Mouse (Mus musculus) mouse embryonic stem cell (cell line): Measurements from ENCODE around the gene 4931422A03Rik.

Experiments used
- in situ Hi-C, 2 experiments: fragments of 300-500 bp; cut with MboI; formaldehyde crosslinking; loops; 1 replicate in 1 of 2; 3 replicates in 1 of 2; pipeline ENCODE4 v1.14.3; 2019 to 2020; ENCODE audit warnings: low sequenced_read_pairs in 2 of 2, low pct_unique_long_range_greater_than_20kb in 1 of 2, mixed read lengths in 1 of 2; ENCODE audit not compliant: unreplicated experiment in 1 of 2

Gene 4931422A03Rik

DNA sequence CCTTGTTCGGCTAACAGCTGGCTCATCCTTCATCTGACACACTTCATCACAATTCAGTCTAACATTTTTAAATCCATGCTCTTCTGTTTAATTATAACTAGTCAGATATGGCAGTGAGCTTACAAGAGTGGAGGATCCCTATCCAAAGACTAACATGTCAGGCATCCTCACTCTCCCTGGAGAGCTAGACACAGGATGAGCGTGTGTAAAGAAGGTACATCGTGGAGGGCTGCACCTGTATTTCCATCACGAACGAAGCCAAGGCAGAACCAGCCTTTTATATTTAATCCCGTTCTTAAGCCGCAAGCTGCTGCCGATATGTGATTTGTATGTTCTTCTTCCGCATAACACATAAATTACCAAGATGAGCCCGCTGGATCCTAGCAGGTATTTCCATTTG lies 45.0 kb downstream of the 4931422A03Rik start:
- in situ Hi-C loops: loop anchor here (5.0 to 25.0 kb wide), 3 partner anchors 111 to 421 kb away; partner anchors contain the start of gene Abtb2 (in 1 of the 2)

DNA sequence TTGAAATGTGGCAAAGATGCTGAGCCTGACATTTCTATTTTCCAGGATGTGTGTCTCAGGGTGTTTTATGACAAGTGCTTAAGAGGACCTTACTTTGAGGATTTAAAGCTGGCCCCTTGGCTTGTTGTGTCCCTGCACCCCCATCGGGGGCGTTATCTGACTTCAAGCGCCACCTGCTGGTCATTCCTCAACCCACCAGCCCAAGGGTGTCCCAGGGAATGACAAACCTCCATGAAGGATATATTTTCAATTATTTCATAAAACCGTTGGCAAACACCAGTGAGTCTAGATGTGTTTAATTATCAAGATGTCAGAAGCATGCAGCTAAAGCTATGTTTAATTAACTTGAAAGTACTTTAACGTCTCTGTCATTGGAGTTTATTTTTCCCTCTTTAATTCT lies 45.9 kb downstream of the 4931422A03Rik start:
- in situ Hi-C loops: loop anchor here (5.0 to 25.0 kb wide), 3 partner anchors 110 to 420 kb away; partner anchors contain the start of gene Abtb2 (in 1 of the 2)

DNA sequence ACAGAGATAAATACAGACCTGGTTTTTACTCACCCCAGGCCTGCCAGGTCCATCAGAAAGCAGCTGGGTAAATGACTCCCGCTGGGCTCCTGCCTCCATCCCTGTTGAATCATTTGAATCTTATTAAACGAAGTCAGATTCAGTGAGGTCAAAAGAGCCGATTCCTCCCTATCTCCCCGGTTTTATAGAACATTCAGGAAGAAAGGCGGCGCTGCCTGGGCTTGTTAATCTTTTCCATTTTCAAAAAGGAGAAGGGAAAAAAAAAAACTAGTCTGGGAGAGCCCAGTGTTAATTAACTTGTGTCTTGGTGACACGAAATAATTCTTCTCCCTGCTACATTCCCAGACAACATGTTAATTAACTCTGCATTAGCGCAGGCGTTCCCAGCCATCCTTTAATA lies 50.4 kb downstream of the 4931422A03Rik start:
- in situ Hi-C loops: loop anchor here in 1 of 2 experiments (25.0 kb wide), 2 partner anchors 265 to 415 kb away; partner anchors contain the start of gene Abtb2

DNA sequence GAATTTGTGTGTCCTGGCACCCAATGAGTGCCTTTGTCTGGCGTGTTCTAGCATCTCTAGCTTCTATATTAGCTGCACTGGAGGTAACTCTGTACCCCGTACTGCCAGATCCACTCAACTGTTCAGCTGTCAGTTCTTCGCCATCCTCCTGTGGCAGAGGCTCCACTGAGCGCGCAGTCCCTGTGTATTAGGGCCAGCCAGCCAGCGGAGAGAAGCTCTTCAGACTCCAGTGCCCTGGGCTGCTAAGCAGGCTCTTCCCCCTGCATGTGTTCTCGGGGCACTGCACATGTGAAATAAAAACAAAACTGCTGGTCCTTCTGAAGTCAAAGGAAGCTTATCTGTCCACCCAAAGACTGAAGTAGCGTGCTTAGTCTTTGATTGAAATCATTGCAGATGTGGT lies 50.9 kb downstream of the 4931422A03Rik start:
- in situ Hi-C loops: loop anchor here in 1 of 2 experiments (25.0 kb wide), 2 partner anchors 265 to 415 kb away; partner anchors contain the start of gene Abtb2

DNA sequence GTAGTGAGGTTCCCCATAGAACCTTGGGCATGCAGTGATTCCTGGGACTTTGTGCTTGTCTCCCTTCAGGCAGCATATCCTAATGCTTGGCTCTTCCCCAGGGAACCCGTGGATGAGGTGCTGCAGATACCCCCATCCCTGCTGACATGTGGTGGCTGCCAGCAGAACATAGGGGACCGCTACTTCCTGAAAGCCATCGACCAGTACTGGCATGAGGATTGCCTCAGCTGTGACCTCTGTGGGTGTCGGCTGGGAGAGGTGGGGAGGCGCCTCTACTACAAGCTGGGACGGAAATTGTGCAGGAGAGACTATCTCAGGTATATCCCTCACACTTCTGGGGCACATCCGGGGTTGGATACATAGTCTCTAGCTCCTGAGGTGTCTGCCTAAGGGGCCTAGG lies 52.3 kb downstream of the 4931422A03Rik start:
- in situ Hi-C loops: loop anchor here in 1 of 2 experiments (25.0 kb wide), 2 partner anchors 264 to 414 kb away; partner anchors contain the start of gene Abtb2

DNA sequence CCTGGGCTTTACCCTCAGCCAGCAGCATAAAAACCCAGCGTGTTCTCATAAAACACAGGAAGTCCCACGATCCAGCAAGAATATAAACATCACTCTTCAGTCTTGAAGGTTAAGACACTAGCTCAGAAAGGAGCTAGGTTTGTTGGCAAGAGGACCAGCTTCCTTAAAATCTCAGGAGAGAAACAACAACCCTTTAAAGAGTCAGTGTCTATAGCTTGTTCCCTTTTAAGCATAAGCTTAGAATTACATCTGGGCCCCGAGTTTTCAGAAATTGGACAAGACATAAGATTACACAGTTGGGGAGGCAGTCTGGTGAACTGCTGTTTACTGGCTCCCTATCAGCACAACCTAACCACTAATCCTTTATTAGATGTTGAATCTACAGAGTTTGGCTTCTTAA lies 56.3 kb downstream of the 4931422A03Rik start:
- in situ Hi-C loops: no loop called here

DNA sequence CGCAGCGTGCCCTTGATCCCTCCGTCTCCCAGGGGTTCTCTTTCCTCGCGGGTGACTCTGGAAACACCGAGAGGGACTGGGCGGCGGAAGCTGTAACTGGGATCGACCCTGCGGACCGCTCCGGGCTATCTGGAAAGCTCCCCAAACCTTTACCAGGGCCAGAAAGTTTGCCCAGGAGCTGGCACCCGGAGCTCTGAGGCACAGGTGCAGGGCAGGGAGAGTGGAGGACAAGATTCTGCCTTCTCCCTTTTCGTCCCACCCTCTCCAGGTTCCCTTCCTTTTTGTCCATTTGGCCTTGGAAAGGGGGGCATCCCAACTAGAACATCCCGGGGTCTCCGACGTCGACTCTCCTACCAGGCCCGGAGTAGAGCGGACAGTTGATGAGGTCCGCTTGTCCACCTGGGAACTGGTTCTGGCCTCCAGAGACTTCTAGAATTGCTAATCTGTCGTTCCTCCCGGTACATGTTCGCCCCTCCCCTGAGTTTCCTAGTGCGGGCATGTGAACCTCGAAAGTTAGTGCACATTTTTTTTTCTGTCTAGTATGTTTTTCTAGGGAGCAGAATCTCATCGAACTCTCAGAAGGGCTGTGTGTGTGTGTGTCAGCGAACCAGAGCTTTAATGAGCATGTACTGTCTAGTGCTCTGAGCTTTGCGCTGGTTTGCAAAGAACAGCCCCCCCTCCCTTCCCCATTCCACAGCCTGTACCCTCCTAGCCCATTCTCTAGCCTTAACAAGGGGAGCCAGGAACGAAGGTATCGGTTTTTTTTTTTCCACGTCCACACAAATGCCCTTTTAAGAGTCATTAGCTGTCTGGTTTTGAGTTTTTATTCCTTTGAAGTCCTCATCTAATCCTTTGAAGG lies 57.1 kb downstream of the 4931422A03Rik start:
- in situ Hi-C loops: no loop called here

DNA sequence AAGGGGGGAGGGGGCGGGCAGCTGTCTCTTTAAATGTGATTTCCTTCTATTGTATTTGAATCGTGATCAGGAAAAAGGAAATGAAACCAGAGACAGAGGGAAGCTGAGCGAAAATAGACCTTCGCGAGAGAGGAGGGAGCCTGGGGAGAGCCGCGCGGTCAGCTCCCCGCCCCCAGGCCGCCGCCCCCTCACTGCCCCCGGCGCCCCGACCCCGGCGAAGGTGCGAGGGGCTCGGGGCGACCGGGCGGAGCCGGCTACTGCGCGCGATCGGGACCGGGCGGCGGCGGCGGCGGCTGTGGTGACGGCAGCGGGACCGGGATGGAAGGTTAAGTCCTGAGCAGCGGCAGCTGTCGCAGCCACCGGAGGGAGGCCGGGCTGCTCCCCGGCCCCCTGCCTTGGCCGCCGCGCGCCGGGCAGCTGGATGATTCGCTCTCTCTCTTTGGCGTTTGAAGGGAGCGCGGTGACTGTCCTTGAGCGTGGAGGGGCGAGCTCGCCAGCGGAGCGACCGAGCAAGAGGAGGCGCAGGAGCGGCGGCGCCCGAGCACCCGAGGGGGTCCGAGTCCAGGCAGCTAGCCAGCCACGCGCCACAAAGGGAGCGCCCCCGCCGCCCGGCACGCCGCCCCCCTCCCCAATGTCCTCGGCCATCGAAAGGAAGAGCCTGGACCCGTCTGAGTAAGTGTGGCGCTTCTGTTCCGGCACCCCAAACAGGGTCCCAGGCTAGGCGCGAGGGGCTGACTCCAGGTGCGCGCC lies 57.9 kb downstream of the 4931422A03Rik start:
- in situ Hi-C loops: no loop called here

DNA sequence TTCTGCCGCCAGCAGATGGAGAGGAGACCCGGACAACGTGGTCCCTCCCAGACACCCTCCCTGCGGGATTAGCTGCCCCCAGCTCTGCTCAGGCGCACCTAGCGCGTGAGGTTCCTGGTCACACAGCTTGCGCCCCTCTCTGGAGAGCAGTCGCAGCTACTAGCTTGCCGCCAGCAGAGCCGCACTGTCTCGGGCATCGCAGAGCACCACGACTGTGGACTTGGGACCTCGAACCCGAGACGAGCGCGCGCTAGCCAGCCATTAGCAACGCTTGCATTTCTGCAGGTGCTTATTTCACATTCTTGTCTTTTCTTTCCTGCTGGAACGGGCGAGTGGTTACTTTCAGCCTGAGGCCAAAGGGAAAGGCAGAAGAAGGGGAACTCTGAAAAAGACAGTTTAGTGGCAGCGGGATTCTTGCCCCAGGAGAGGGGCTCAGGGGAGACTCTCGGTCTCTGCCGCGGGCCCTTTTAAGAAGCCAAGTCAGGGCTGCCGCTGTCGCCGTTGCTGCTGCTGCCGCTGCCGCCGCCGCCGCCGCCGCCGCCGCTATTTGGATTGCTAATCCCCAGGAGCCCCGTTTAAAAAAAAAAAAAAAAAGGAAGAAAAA lies 58.6 kb downstream of the 4931422A03Rik start:
- in situ Hi-C loops: no loop called here

DNA sequence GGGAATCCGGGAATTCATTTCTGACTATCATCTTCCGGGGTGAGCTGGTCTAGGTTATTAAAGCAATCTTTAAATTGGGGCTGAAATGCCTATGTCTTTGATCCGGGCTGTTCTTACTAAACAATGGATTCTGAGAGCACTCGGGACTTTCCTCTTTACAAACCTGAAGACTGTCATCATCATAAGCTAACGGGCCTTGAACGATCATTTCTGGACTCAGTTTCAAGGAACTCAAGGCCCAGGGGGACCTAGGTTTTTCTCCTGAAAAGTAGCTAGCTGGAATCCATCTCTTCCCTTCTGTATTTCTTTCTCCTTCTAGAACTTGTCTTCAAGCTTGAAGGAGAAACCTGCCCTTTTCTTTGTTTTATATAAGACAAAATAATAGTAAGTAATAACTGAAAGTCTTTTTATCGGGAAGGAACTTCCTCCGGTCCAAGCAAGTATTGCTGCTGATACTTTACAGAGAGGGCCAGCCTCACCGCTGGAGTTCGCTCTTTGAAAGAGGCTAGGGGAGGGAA lies 59.2 kb downstream of the 4931422A03Rik start:
- in situ Hi-C loops: no loop called here

DNA sequence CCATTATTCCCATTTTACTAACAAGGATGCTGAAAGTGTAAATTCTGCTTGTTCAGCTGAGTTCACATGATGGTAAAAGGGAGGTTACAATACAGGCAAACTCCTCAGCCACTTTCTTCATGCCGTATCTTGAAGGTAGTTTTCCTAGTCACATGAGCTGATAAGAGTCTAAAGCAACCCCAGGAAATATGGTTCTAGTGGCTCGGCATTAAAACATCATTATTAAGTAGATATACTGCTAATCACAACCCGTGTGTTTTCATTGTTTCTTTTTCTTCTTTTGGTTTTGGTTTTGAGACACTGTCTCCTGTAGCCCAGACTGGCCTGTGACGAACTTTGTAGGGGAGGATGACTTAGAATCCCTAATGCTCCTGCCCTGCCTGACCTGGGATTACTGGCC lies 60.0 kb downstream of the 4931422A03Rik start:
- in situ Hi-C loops: no loop called here

DNA sequence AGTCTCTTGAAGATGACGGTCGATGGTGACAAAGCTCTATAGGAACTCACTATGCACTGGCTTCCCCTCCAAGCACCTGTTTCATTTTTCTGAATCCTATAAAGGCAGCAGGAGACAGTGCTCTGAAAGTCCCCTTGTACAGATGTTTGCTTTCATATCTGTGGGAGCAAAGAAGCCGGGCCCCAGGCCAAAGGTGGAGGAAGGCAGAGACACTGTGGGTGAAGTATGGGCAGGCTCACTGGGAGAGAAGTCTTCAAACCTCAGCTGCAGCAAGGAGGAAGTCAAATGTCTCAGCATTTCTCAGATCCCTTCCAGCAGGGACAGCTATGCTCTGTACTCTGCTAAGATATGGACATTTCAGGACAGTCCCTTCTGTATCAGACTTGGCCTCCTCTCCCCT lies 62.8 kb downstream of the 4931422A03Rik start:
- in situ Hi-C loops: no loop called here

DNA sequence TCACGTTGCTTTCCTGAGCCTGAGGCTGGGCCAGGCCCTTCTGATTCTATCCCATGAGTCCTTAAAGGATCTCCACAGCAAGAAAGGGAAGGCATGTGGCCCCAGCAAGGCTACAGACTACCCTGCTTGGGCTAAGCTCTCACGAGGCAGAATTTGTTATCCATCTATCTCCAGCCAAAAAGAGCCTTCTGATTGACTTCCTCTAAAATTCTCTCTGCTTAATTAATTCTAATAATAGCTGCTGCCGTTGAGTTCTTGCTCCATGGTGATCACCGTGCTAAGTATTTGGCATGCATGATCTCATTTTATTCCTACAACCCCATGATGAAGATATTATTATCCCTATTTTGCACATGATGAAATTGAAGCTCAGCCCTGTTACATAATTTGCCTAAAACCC lies 65.8 kb downstream of the 4931422A03Rik start:
- in situ Hi-C loops: no loop called here

DNA sequence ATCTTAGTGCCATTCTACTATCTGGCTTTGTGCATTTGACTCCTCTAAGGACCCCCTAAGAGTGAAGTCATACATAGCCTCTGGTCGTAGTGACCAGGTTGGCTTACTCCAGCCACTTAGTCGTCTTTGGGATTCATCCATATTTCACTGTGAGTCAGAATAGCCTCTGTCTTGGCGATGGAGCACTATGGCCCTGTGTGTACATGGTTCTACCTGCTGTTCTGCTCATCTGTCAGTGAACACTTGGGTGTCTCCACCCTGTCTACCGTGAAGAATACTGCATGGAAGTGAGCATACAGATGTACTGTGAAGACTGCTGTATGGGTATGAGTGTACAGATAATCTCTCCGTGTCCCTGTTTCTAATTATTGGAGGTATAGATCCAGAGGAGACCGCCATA lies 68.6 kb downstream of the 4931422A03Rik start:
- in situ Hi-C loops: no loop called here

DNA sequence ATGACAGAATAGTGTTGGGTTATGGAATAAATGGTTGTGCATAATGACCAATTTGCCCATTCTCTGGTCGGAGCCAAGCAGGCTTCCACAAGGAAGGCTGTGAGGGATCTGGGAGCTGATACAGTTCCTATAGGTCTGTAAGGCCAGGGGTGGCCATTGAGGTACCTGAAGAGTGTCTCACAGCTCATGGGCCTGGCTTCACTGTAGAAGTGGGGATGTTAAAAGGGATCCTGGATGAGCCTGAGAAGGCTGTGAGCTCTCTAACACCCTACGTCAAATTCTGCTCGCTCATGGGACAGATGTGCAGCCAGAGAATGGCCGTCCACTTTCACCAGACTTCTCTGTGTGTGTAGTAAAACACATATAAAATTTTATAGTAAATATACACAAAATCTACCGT lies 69.1 kb downstream of the 4931422A03Rik start:
- in situ Hi-C loops: no loop called here

DNA sequence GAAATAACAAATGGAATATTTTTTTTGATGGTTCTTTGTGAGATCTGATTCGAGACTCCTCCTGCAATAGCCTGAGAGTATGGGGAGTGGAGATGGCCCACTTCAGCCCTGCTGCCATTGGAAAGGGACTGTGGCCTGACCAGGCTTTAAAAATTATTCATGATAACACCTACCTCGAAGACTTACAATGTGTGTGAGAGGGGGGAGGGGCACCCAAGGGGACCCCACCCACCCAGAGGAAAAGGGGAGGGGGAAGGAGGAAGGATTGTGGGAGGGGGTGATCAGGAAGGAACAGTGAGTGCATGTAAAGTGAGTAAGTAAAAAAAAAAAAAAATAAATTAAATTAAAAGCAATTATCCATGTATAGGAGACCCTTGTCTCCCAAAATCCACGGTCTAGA lies 69.5 kb downstream of the 4931422A03Rik start:
- in situ Hi-C loops: no loop called here

DNA sequence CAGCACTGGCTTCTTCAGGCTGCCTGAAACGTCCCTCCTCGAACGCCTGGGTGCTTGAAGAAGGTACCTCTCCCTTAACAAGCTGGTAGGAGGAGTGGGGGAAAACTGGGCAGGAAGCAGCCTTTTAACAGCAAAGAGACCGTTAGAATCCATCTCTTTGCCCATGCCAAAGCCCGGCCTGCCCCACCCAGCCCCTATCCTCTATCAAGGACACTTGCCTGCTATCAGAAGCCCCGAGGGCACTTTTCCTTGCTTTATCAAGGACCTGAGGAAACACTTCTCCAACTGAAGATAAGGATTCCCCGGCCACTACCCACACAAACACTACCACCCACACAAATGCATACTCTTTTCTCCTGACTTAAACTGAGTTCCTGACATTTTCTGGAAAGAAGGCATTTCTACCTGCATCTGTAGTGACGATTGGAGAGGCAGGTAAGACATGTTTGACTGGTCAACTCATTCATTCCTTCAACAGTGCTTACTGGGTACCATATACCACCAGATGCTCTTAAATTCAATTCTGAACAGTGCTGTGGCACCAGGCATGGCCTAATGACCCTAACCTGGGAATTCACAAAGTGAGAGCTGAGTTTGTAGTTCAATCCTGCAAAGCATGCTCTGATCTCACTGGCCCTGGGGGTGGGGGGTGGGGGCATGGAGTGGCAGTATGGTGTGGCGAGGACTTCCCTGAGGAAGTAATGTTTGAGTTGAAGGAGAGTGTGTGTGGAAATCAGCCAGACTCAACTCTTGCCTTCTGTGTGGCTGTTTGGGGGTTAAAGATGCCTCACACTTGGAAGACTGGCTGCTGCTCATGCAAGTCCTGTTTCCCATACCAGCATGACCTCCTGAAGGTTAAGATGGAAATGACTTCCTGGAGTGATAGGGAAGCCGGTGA lies 70.3 kb downstream of the 4931422A03Rik start, which contains the start of gene Lmo2:
Lmo2 (plus strand) TSS at position 338 of the 898 bp plus-strand sequence.
- in situ Hi-C loops: no loop called here

DNA sequence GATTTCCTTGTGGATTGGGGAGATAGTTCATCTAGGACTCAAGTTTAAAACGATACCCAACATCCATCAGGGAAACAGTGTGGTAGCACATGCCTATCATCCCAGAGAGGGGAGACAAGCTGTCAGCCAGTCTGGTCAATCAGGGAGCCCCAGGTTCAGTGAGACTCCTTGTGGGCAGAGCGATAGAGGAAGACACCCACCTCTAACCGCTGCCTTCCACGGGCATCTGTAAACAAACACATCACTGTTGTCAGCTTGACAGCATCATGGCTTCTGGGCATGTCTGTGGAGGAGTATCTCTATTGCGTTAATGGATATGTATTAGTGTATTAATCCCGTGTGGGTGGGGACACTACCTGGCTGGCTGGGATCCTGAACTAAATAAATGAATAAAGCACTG lies 71.3 kb downstream of the 4931422A03Rik start:
- in situ Hi-C loops: no loop called here
